Mouse (Mus musculus) frontal cortex, postnatal 36 days (tissue): ENCODE measurements at regions not wholly inside any gene's neighbourhood (a gene's known extent, or its start where the extent isn't known, plus 50 kb on each side); places are given as distances from the start of the nearest gene placed in this dataset.
A peak's percentile ranks its signal among the peaks of the same experiment; 100 is the strongest.
"Not testable (repeated sequence)": the region's sequence is repeated elsewhere in the genome, so short reads cannot be mapped to it uniquely, and the experiment has no call there.

ENCODE experiments used
- DNase-seq, 2 experiments: peaks; one replicate each; pipeline ENCODE4 v3.0.0; 2022; ENCODE audit warnings: low spot score in 2 of 2

DNA sequence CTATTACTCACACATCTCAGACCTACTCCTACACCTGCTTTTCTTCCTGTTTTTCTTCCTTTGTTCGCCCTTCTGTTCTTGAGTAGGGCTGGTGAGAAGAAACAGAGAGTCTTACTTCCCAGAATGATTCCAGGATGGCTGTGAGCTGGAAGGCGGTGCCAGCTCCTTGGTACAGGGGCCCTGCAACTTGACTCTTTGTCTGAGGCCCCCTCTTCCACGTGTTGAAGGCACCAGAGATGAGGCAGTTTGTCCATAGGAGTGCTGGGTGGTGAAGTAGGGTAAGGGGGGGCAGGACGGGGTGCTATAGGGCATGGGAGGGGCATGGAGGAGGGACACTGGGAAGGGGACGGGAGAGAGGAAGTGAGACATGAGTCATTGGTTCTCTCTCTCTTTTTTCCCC, 60.8 kb downstream of the Dmrta2 start:
- no peak for DNase-seq

DNA sequence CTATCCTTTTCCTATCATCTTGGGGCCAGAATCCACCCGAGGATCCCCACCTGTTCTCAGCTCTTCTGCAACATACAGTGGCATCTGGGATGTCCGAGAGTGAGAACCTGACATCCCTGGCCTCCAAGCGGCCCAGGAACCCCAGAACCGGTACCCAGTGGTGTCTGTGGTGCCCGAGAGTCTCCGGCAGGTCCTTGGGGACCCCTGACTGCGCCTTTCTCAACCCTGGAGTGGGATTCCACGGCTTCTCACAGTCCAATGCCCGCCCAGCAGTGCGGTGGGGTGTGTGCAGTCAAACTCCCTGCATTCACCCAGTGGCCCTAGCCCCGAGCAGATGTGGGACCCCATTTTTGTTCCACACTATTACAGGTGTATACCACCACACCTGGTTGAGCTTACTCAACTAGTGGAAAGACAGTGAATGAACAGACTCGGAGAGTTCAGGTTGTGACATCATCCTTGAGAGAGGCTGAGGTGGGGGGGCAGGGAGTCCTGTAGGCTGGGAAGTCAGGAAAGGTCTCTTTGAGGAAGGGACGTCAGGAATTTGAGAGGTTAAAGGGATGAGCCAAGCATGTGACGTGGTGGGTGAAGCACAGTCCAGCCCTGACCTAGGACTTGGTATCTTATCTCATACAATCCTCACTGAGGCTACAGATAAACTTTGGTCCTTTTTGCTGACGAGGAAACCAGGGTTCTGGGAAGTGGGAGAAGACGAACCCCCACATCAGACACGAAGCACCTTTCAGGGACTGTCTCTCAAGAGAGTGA, 67.2 kb downstream of the Dmrta2 start:
- DNase-seq: no peak

DNA sequence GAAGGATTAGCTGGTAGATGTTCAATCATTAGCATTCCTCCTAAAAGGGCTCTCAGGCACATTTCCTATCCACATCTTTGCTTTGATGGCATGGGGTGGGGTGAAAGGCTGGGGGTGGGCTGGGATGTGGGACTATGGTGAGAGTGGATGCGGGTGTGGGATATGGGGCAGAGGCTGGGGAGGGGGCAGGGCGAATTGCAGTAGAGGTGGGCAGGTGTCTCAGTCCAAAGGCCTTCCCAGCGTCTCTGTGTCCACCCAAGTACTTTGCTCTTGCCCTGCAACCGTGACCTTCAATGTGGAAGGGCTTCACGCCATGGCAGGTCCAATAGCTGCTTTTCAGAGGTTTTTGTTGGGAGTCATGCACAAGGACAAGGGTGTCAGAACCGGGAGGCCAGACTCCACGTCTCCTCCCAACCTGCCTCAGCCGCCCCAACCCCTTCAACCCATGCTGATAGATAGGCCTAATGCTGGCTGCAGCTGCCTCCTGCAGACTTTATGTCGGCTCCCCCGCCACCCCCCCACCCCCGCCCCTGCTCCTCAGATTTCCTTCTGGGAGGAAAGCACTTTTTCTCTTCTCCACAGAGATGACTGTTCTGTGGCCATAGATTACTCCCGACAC, 67.9 kb downstream of the Dmrta2 start:
- DNase-seq: no peak

DNA sequence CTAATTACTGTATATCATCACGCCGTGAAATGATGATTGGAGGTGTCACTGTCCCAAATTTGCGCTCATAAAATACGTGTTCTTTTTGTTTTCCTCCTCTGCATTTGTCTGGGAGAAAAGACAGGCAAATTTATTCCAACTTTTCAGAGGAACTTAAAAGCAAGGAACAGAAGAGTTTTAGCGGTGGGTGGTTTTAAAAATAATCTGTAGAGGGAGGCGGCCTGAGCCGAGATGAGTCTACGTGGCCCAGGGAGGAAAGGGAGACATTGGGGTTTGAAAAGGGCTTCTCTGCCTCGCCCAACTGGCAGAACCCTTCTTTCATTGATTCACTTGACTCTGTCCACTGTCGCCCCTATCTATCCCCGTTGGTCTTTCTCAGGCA, 68.4 kb downstream of the Dmrta2 start:
- peak in 1 of 2 experiments; percentile 39 for DNase-seq

DNA sequence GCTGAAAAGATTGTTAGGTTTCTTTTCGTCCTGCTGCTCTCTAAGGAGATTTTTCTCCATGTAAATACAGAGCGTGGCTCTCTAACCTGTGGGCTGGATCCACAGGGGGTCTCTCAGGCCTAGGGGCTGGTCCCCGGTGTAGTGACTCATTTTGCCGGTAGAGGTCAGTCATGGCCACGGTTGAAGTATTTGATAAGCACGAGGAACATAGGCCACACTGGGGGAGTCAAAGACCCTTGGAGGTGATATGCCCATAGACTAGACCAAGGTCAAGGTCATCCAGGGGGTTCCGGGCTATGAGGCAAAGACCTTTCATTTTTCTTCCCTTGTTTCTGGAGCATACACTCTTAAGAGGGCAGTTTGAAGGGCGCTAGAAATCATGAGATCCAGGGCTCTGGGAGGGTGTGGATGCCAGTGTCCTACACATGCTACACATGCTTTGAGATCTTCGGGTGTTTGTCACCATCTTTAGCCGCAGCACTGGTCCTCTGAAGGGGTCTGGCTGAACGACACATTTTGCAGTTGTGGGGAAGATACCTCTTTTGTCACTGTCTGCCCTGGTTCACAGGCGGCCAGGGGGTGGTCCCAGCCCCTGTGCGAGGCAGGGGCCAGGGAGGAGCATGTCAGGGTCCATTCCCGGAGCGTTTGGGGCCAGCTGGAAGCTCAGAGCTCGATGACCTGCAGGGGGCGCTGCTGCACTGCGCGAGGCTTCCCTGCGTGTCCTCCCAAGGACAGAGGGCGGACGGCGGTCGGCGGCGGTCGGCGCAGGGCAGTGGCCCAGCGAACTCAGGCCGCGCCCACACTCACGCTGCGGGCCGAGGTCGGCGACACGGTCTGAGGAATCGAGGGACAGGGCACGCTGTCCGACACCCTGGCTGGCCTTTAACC, 72.8 kb downstream of the Dmrta2 start:
- peak; percentile 87 to 90 for DNase-seq

DNA sequence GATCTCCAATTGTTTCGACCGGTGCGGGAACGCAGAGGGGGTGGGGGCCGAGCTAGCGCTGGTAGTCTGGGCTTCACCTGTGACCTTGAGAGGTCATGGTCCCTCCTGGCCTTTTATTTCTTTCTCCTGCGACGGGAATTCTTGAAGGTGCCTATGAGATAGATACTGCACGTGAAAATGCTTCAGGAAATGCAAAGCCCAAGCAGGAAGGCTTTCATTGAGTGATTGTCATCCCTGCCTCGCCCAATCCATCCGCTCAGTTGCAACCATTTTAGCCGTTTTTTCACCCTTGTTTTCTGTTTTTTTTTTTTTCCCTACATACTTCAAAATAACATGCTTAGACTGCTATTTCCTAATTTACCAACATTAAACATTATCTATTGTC, 73.4 kb downstream of the Dmrta2 start:
- DNase-seq: no peak

DNA sequence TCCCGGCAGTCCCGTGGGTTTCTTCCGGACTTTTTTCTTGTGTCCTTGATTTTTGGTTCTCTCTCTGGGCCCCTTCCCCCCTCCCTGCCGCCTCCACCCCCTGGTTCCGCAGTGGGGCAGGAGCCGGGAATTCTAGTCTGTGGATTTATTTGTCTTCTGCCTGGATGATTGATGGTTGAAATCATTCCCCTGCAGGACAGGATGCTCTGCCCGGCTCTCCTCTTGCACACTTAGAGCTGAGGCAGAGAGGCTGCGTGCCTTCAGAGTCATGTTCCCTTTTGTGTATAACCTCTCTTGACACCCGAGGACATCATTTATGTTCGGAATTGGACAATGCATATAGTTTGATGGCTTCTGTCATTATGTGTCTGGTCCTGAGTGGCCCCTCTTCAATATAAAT, 74.0 kb downstream of the Dmrta2 start:
- DNase-seq: no peak

DNA sequence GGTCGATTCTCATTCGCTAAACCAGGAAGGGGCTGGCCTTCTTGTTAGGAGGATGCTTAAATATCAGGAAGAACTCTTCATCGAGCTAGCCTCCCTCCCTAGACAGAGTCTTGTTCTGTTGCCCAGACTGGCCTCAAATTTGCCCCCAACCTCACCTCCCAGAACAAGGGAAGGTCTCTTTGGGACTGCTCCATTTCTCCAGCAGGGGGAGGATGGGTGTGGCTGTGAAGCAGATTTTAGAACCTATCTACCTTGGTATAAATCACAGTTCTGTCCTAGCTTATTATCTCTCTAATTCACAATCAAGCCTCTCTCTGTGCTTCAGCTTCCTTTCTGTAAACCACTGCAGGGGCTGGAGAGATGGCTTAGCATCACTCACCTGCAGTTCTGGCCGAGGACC, 75.1 kb downstream of the Dmrta2 start:
- no peak for DNase-seq

DNA sequence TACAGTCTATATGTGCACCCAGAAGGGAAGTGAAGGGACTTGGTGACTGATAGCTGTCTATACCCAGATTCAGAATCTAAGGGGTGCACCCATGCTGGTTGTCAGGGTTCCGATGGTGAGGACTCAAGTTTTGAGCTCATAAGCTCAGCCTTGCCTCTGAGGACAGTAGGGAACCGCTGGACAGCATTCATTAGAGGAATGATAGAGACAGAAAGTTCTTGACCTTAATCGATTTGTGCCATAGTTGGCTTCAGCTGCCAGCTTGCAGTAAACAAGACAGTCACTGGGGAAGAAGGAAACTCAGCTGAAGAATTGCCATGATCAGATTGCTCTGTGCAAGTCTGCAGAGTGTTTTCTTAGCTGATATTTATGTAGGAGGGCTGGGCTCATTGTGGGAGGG, 96.0 kb downstream of the Dmrta2 start:
- DNase-seq: no peak

DNA sequence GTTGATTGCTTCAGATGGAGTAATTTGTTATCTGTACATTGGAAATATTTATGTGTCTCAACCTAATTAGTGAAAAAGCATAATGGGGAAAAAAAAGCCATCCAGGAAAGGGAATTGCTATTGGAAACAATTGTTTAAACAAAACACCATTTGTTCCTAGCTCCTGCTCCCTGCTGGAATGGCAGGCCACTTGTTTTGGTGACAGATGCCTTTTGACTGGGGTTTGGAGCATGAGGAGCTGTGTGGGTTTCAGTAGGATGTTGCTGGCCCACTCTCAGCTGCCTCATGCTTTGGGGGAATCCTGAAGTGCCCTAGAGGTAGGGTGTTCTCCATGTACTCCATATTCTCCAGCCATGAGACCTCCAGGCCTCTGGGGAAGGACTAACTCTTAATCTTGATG, 105.5 kb downstream of the Dmrta2 start:
- no peak for DNase-seq

DNA sequence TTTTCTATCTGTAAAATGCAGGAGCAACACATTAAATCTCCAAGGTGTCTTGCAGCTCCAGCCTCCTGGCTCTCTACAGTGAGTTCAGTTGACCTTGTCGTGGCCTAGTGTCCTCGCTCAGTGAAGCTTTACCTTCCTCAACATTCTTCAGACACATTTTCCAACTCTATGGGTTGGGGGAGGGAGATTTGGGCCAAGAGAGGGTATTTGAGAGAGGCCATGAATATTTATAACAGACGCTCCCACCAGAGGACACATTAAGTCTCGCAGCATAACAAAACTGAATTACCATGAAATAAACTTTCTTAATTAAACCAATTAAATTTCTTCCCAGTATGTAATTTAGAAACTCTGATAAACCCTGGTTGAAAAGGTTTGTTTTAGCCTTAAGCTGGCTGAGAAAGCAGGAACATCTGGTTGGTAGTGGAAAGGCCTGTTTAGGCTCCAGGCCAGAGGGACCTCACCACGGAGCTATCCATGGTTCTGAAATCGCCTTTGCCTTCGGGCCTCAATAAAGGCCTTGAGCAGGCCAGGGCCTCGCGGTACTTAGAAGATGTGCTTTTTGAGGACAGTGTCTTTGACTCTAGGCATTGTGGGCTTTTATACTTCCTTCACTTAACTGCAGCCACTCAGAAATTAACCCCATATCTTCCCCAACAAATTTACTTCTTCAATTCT, 109.9 kb downstream of the Dmrta2 start:
- DNase-seq: no peak

DNA sequence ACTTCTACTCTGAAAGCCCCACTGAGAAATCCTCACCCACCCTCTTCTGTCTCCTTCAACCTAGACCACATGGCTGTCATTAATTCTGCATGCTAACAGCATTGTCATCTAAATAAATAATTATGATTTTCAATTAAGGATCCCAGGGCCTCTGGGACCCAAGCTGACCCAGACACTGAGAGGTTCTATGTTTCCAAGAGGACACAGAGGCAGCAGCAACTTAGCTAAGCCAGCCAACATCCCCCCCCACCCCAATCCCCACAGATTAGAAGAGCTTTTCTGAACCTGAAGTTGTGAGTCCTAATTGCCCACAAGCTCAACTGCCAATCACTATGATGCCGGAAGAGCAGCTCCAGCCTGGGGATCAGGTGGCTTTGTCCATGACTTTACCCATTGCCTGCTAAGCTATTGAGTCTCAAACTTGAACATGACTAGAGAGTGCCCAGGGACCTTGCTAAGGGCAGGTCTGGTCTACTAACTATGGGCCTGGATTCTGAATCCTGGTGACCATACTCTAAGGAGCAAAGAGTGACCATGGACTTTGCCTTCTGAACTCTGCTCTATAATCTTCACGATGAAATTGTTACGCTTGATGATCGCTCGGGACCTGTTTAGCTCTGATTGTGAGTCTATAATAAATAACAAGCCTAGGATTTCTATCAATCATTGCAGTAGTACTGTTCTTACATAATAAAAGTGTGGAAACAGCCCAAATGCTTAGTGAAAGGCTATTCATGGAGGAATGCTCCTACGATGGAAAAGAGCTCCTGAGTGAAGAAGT, 115.4 kb downstream of the Dmrta2 start:
- DNase-seq: no peak

DNA sequence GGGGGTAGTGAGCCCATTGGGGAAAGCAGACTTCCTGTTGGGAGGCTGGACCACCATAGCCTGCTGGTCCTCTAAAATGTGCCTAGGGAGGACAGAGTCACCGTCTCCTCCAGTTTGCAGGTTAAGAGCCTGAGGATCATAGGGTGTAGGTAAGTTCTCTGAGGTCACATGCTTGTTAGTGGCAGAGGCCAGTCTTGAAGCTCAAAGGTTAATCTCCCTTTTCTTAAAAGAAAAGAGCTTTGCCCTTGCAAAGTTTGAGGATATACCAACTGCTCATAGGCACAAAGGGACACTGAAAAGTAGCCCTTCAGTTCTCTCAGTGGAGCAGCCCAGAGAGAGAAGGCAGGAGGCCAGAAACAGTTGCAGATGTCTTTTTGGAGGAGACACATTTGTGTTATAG, 116.7 kb downstream of the Dmrta2 start:
- no peak for DNase-seq

DNA sequence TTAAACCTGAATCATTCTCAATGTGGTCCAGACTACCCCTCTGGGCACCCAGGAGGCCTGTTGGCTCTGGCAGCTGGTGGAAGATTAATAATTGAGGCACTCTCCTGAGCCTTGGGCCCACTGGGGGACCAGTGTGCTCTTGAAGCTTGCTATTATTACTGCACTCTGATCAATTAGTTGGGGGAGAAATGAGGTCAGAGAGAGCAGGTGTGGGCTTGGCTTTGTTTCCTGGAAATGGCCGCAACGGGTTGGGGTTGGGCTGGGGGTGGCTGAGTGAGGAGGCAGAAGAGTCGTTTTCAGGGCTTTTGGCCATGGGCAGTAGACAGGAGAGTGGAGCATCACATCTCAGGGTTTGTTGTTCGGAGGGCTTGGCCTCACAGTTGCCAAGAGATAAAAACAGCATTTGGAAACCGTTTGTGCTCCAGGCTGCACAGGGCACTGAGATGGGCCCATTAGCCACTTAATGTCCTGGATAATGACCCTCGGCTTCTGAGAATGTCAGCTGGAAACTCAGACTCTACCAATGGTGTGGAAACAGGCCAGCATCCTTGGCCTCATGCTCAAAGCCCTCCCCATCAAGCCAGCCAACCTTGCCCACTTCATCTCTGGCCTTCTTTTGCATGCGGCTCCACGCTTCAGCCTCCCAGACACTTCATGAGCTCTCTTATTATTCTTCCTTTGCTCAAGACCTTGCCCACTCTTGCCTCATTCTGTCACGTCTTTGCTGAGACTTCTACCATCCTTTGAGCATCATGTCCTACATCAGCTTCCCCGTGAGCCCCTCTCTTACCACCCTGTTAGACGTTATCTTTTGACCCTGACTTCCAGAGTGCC, 118.1 kb downstream of the Dmrta2 start:
- DNase-seq: no peak

DNA sequence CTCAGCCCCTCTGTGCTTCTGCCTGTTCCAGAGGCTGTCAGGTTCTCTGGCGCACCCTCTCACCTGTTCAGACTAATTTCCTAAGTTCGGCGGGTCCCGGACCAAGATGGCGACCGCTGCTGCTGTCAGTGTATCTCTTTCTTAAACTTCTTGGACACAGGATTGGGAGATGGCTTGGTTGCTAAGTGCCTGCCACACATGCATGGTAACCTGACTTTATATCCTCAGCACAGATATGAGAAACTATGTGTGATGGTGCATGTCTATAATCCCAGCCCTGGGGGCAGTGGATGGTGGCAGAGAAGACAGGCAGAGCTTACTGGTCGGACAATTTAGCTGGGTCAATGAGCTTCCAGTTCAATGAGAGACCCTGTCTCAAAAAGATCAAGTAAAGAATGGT, 126.3 kb downstream of the Dmrta2 start:
- DNase-seq: not testable (repeated sequence)

DNA sequence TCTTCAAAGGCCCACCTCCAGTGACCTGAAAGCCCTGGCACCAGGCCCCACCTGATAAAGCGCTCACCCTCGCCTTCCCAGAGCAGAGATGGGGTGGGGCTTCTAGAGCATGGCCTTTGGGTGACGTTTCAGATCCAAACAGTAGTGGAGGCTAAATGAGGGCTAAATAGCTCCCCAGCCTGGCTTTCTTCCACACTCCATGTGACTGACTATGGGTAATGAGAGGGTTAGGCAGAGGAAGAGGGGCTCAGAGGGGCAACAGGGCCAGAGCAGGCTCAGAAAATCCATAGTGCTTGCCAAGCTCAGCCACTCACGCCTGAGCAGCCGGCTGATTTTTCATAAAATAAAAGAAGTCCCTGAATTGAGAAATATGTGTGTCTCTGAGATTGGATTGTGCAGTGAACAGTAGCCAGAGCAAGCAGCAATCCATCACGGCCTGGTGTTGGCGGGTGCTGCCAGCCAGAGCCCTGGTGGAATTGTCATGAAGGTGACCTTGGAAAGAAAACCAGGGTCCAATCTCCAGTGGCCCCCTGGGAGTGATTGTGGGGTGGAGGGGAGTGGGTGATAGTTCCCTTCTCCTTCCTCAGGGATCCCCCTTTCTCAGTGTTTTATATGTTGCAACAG, 128.9 kb downstream of the Dmrta2 start:
- no peak for DNase-seq

DNA sequence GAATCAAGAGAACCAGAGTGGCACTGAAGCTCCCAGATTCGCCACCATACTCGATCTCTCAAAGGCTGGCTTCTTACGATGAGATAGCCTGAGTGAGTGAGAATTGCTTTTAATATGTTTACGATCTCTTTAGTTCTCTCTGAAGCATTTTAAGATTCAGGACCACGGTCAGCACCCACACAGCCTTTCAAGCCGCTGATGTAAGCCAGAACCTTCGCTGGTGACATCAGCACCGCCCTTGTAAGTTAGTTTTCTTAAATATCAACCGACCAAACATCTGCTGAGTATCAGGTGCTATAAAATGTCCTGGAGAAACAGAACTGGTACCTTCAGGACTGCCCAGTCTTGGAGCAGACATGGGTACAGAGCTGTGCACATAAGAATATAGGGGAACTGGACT, 141.6 kb downstream of the Dmrta2 start:
- DNase-seq: peak in 1 of 2 experiments; percentile 7

DNA sequence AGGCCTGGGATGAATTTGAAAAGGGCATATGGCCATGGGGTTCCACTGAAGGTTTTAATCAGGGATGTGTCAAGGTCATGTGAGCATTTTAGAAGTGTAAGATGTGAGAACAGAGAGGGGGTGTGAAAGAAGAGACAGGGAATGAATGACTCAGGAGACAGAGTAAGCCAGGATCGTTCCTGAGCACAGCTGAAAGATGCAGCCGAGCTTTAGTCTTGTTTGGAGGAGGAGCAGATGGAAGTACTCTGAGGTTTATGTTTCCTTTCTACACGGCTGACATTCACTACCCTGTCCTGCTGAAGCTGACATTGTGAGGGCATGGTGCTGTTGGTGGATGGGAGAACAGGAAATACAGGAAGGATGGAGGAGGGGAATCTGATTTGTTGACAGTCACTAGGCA, 142.0 kb downstream of the Dmrta2 start:
- DNase-seq: peak in 1 of 2 experiments; percentile 7

DNA sequence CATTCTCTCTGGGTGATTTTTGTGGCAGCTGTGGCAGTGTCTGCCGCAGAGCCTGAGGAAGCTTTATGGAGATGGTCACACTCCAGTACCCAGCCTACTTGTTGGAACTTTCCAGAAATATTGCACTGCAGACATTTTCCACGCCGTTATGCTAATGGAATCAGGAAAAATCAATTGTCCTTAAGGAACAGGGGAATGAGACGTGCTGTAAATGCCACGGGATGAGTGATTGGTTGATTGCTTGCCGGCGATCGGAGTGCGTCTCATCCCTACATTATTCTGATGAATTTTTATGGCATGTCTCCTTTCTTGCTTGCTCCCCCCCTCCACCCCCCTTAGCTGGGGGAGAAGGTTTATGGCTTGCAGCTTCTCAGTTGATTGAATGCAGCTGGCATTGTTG, 142.9 kb downstream of the Dmrta2 start:
- no peak for DNase-seq

DNA sequence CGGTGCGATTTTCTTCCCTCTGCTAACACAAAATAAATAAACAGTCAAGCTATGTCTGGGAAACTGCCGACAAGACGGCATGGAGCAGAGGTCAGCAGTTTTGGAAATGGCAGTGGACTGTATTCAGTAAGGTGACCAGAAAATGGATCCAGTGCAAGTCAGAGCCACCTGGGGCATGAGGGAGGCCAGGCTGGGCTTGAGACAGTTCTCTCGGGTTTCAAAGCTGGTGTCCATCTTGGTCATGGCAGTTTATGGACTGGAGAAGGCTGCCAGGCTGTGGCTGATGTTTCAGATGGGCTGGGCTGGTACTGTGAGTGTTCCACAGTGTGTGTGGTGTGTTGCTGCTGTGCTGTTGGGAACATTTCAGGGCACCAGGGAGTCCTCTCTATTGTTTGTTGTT, 143.6 kb downstream of the Dmrta2 start:
- DNase-seq: no peak
